Mouse (Mus musculus): ENCODE measurements around the gene Osgin1. TPM values are rescaled to one million over a fixed set of nuclear protein-coding genes. Genes with fewer than 3 reads are reported as not detected.
A peak's percentile ranks its signal among the peaks of the same experiment; 100 is the strongest.

The Osgin1 gene
- polyA plus RNA-seq, 1 experiment, result 84.6 TPM

GRCm38 (mm10) chr8:119442970-119443369, 9.0 kb downstream of the Osgin1 start:
- no peak for DNase-seq (ENCODE audit: low spot score)

- DNase-seq (ENCODE audit: low spot score), result peak; percentile 80
Measured at GRCm38 (mm10) chr8:119446211-119446989, 12.5 kb downstream of the Osgin1 start, which contains the start of gene Necab2. Gene Necab2, plus strand, starts transcription at chr8:119446719.

DNA sequence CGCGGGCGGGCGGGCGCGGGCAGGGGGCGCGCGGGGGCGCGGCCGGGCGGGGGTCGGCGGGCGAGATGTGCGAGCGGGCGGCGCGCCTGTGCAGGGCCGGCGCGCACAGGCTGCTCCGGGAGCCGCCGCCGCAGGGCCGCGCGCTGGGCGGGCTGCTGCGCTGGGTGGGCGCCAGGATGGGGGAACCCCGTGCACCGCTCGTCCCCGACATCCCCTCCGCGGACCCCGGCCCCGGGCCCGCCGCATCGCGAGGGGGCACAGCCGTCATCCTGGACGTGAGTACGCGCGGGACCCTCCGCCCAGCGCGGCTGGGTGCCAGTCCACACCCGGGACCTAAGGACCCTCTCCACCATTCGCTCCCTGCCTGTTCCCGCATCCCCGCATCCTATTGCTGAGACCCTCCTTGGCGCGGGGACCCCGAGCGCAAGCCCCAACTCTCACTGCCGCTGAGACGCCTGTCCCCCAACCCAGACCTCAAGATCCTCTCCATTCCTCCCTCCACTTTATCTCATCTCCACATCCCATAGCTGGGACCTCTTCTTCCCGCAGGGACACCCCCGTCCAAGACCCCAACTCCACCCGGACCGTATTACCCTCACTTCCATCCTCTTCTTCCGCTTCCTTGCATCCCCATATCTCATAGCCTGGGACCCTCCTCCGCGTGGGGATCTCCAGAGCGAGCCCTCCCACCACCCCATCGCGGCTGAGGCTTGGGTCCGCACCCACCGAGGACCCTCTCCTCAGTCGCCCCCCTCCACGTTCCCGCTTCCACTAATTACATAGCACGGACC, 13.3 kb downstream of the Osgin1 start:
- DNase-seq (ENCODE audit: low spot score), result no peak

GRCm38 (mm10) chr8:119447781-119448170, 13.9 kb downstream of the Osgin1 start:
- DNase-seq (ENCODE audit: low spot score), result no peak

DNA sequence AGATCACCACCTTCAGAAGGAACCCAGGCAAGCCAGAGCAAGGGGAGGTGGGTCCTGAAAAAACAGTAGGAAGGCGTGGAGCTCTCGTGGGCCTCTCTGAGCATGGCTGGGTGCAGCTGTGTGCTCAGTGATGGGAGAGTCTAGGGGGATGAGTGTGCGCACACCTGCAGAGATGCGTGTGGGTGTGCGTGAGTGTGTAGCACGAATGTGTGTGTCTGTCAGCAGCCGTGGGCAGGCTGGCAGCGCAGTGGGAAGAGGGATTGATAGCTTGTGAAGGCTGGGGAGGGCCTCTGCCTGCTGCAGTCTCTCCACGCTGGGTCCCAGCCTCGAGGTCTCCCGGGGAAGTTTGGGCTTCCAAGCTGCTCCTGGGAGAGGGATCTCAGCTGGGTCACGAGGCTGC, 15.7 kb downstream of the Osgin1 start:
- no peak for DNase-seq (ENCODE audit: low spot score)

- DNase-seq (ENCODE audit: low spot score), result no peak
Measured at GRCm38 (mm10) chr8:119451131-119451530, 17.2 kb downstream of the Osgin1 start.

DNA sequence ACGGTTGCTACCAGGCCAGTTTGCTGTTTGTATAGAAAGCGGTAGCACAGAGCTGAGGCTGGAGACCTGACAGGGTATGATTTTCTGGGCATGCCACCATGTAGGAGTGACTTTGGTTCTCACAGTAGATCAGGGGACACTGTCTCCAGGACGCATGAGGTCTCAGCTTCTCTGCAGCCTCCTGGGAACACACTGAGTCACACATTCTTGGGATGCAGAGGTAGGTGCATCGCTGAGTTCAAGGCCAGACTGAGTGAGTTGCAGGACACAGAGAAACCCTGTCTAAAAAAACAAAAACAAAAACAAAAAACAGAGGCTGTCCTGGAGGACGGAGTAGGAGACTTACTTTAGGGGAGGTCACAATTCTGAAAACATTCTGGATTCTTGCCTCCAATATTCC, 19.0 kb downstream of the Osgin1 start:
- no peak for DNase-seq (ENCODE audit: low spot score)

GRCm38 (mm10) chr8:119456045-119456444, 22.1 kb downstream of the Osgin1 start:
- no peak for DNase-seq (ENCODE audit: low spot score)

DNA sequence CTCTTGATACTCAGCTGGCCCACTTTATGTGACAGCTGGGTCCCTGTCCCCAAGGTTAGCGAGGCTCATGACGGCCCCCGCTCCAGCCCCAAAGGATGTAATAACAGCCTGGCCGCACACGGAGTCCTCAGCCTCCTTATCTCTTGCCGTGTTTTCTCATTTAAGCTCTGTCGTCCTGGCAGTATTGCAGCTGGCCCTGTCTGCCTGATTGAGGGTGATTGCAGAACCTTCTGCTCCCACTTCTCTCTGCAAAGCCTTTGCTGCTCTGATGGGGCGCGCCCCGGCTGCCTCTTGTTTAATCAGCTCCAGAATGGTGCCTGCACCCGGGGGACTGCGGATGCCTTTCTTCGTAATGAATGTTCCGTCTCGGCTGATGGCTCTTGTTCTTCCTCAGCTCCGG, 25.8 kb downstream of the Osgin1 start:
- DNase-seq (ENCODE audit: low spot score), result no peak

DNA sequence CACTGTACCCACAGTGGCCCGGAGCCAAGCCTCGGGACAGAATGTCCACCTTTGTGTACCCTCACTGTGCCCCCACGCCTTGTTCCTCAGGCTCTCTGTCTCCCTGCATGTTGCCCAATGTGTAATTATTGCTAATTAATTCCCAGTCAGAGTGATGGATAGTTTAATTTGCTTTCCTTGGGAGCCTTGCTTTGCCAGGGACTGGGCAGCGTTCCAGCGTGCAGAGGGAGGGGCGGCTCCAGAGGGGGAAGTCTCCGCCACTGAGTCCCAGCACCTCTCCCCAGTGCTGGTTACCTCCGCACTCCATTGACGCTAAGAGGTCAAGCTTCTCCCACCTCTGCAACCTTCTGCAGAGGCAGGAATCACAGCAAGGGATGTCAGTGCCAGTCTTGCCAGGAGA, 27.4 kb downstream of the Osgin1 start:
- DNase-seq (ENCODE audit: low spot score), result no peak

- no peak for DNase-seq (ENCODE audit: low spot score)
Measured at GRCm38 (mm10) chr8:119463709-119464108, 29.8 kb downstream of the Osgin1 start.

GRCm38 (mm10) chr8:119466105-119466504, 32.2 kb downstream of the Osgin1 start:
- no peak for DNase-seq (ENCODE audit: low spot score)

DNA sequence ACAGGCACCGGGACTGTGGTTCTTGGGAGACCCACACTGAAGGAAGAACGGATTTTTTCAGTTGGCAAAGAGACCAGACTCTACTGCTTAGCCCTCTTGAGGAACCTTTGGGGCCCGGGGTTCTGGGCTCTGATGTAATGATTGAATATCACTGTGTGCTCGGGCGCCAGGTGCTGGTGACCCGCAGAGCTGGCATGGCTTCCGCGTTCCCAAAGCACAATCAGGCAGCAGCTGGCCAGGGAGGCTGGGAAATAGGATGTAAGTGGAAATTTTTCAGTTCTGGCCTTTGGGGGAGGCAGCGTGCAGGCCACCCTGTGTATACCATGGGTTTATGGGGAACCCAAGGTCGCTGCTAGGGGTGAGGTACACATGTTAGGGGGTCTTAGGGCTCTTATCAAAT, 32.9 kb downstream of the Osgin1 start:
- DNase-seq (ENCODE audit: low spot score), result no peak

DNA sequence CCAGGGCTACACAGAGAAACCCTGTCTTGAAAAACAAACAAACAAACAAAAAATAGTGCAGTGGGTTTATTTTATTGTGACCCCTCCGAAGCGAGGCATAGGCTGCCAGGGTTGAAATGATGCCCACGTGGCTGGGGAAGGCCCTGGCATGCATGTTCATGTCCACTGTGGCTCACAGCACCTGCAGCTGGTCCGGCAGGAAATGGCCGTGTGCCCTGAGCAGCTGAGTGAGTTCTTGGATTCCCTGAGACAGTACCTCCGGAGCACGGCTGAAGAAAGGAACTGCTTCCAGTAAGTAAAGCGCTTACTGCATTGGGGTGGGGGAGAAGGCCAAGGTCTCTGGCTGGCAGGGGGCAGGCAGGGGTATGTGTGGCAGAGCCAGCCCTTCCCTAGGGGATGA, 34.2 kb downstream of the Osgin1 start:
- no peak for DNase-seq (ENCODE audit: low spot score)

- no peak for DNase-seq (ENCODE audit: low spot score)
Measured at GRCm38 (mm10) chr8:119478684-119479083, 44.8 kb downstream of the Osgin1 start.

DNA sequence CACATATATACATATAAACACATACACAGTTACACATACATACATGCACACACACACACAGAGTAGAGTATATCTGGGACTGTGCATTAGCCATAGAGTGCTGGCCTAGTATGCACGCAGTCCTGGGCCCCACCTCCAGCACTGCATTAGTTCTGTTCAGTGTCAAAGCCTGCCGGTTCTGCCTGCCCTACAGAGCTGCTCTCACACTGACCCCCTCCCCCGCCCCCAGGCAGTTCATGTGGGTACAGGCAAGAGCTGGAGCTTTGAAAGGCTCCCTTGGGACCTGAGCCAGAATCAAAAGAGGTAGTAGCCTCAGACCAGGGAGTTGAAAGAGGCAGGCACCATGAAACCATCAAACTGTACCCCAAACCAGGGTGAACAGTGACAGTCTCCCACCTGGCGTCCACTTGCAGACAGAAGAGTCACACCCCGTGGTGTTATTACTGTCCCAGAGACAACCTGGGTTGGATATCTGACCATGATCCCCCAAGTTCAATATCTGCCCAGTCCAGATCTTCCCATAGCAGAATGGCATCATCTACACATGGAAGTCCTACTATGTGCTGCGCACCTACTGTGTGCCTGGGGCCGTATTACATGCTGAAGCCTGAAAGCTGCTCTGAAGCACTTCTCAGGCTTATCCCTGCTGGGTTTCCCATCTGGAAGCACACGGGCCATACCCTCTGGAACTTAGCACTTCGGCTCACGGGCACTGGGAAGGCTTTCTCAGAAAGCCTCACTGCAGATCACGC, 50.4 kb downstream of the Osgin1 start:
- no peak for DNase-seq (ENCODE audit: low spot score)

GRCm38 (mm10) chr8:119487093-119487492, 53.2 kb downstream of the Osgin1 start:
- no peak for DNase-seq (ENCODE audit: low spot score)

Other genes starting within 250 kb of the Osgin1 start
- 215 and 252 TPM in 2 replicates for gene Hsbp1, start 89.6 kb upstream of the Osgin1 start, polyA plus RNA-seq (2012; rRNA removed)
- 21.6 and 23.2 TPM in 2 replicates for gene Mlycd, start 39.2 kb upstream of the Osgin1 start, polyA plus RNA-seq (2012; rRNA removed)
- gene Necab2, start 12.6 kb downstream of the Osgin1 start, polyA plus RNA-seq (2012; rRNA removed), result 0.08 and 0.12 TPM in 2 replicates
- gene Slc38a8, start 67.6 kb downstream of the Osgin1 start, polyA plus RNA-seq (2012; rRNA removed), result 0.04 and 0.08 TPM in 2 replicates
- 90.6 and 92.1 TPM in 2 replicates for gene Mbtps1, start 124.6 kb downstream of the Osgin1 start, polyA plus RNA-seq (2012; rRNA removed)
- 16.4 and 23.2 TPM in 2 replicates for gene Hsdl1, start 141.1 kb downstream of the Osgin1 start, polyA plus RNA-seq (2012; rRNA removed)
- gene Dnaaf1, start 141.1 kb downstream of the Osgin1 start, polyA plus RNA-seq (2012; rRNA removed), result 0.07 TPM in 2 replicates
- gene Taf1c, start 171.1 kb downstream of the Osgin1 start, polyA plus RNA-seq (2012; rRNA removed), result 11.1 and 14.5 TPM in 2 replicates
- gene Adad2, start 178.6 kb downstream of the Osgin1 start, polyA plus RNA-seq (2012; rRNA removed), result not detected in 2 replicates
- 3.5 and 6.6 TPM in 2 replicates for gene Kcng4, start 201.6 kb downstream of the Osgin1 start, polyA plus RNA-seq (2012; rRNA removed)
- 147 and 168 TPM in 2 replicates for gene Wfdc1, start 232.2 kb downstream of the Osgin1 start, polyA plus RNA-seq (2012; rRNA removed)

Measured in urinary bladder, adult 2 months (tissue).